Mouse (Mus musculus) cerebellum, adult 2 months (tissue): Measurements from ENCODE around the gene Zfp280d. TPM values are rescaled to one million over a fixed set of nuclear protein-coding genes. Genes with fewer than 3 reads are reported as not detected.

Source experiments
- DNase-seq, 2 experiments: peaks; one replicate each; pipeline ENCODE4 v3.0.0; 2021
- H3K27ac ChIP-seq: fragments of 200-500 bp; 2 replicates; pipeline ENCODE4 v1.5.1; 2012; ENCODE audit warnings: low read length, control low read depth, inconsistent platforms; ENCODE audit not compliant: insufficient read depth
- H3K27me3 ChIP-seq: fragments of 200-500 bp; 2 replicates; pipeline ENCODE4 v1.6.1; 2012; ENCODE audit warnings: inconsistent platforms, mild to moderate bottlenecking, low read length, moderate library complexity; ENCODE audit not compliant: control insufficient read depth, insufficient read depth
- H3K4me1 ChIP-seq: fragments of 200-500 bp; 2 replicates; pipeline ENCODE4 v1.6.1; 2011; ENCODE audit warnings: low read length; ENCODE audit not compliant: control insufficient read depth, insufficient read depth
- H3K4me3 ChIP-seq: fragments of 200-500 bp; replicated peaks from 2 replicates; pipeline ENCODE3; 2011; ENCODE audit warnings: mild to moderate bottlenecking, low read depth, low read length, control low read depth; ENCODE audit not compliant: insufficient read depth
- CTCF ChIP-seq: fragments of 200-500 bp; IDR thresholded peaks from 2 replicates; pipeline ENCODE4 v1.5.1; 2011; ENCODE audit warnings: low read depth, mild to moderate bottlenecking, control low read depth, low read length, moderate library complexity, borderline replicate concordance; ENCODE audit not compliant: insufficient read depth
- POLR2A ChIP-seq: fragments of 200-500 bp; IDR thresholded peaks from 2 replicates; pipeline ENCODE4 v1.6.1; 2011; ENCODE audit warnings: low read length, control low read depth, borderline replicate concordance; ENCODE audit not compliant: insufficient read depth
- WGBS: fragments of 180-500 bp; shearing (Covaris S2); methylation state at CpG from one replicate; pipeline ENCODE4 v1.1.7; 2018; 5-methylcytosine and 5-hydroxymethylcytosine counted together
- polyA plus RNA-seq: library from polyadenylated mRNA; depleted of rRNA; stranded (reverse); fragments of >200 nt; gene quantifications from 2 replicates; pipeline ENCODE4 v1.2.3, GENCODE M21; 2012; rRNA removed

Gene Zfp280d
- polyA plus RNA-seq, 1 experiment: 54.0 TPM

DNA sequence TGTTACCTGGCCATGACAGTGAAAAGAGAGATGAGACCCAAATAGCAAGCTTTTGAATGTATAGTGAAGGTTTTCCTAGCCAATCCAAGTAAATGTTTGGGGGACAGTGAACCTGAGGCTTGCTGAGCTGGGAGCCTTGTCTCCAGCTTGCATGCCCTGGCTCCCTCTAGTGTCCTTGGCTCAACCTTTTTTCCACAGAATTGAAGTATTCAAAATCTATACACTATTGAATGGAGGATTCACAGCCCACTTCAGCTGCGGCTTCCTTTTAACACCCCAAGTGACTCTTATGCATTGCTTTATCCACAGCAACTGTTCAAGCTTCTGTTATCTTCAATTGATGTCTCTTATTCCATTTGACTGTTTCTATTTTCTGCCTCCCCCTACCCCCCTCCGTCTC, 137.1 kb downstream of the Zfp280d start:
- DNase-seq: no peak
- WGBS: 89% methylated on average over 2 of the region's 2 CpGs
- H3K4me3 ChIP-seq: no peak overlapping the region
- no peaks in the 10 kb centered on the region for H3K27me3 ChIP-seq
- no peak overlapping the region for H3K27ac ChIP-seq
- no peaks in the 10 kb centered on the region for H3K4me1 ChIP-seq
- TF ChIP-seq CTCF (peak; percentile 21; the same call in 1 of the 2 replicates), POLR2A (no peak)

Other genes with a start within 250 kb of the Zfp280d start
- gene Tcf12, start 163.0 kb upstream of the Zfp280d start, polyA plus RNA-seq: 53.0 and 60.6 TPM in 2 replicates
- gene Mns1, start 163.2 kb downstream of the Zfp280d start, polyA plus RNA-seq: 1.4 and 2.2 TPM in 2 replicates
- 14.0 and 16.6 TPM in 2 replicates for gene Tex9, start 217.4 kb downstream of the Zfp280d start, polyA plus RNA-seq